Mouse (Mus musculus) spleen, postnatal 36 days (tissue): Measurements from ENCODE around the gene Mettl18.

Experiments
- DNase-seq, 2 experiments: peaks; one replicate each; pipeline ENCODE4 v3.0.0; 2022; ENCODE audit warnings: low spot score in 2 of 2, mixed read lengths in 1 of 2

Mettl18 gene

DNA sequence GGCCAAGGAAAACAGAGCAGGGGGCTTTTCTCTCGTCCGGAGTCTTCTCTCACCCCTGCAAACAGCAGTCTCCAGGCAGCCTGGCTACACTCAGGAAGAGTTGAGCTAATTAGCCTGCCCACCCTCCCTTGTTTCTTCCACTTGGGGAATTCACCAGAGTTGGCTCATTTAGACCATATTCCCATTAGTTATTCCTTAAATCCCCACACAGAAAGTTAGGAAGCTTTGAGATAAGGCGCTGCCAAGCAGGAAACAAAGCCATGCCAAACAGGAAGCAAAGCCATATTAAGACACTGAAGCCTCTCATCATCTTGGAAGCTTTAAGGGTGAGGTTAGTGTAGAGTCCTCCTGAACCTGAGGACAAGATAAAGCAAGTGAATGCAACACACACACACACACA lies 48.9 kb downstream of the Mettl18 start:
- no peak for DNase-seq
